Mouse (Mus musculus): ENCODE measurements around the gene Gm5426.
A peak's percentile ranks its signal among the peaks of the same experiment; 100 is the strongest.
"Not testable (repeated sequence)": the region's sequence is repeated elsewhere in the genome, so short reads cannot be mapped to it uniquely, and the experiment has no call there.

Gene Gm5426

GRCm38 (mm10) chr10:96136451-96136850 is at the start of gene Gm5426:
Gene Gm5426 (plus strand): TSS chr10:96136603.
- not testable (repeated sequence) for DNase-seq (ENCODE audit: low spot score in 2 of 2)

GRCm38 (mm10) chr10:96089744-96090143 is 46.7 kb upstream of the Gm5426 start:
- DNase-seq (ENCODE audit: low spot score in 2 of 2) = no peak

GRCm38 (mm10) chr10:96090388-96090787 is 46.0 kb upstream of the Gm5426 start:
- DNase-seq (ENCODE audit: low spot score in 2 of 2) = no peak

- DNase-seq (ENCODE audit: low spot score in 2 of 2) = no peak
Observed at GRCm38 (mm10) chr10:96093890-96094531, 42.4 kb upstream of the Gm5426 start.

- DNase-seq (ENCODE audit: low spot score in 2 of 2) = no peak
Observed at GRCm38 (mm10) chr10:96094559-96094958, 41.8 kb upstream of the Gm5426 start.

GRCm38 (mm10) chr10:96096730-96097129 is 39.7 kb upstream of the Gm5426 start:
- DNase-seq (ENCODE audit: low spot score in 2 of 2) = no peak

GRCm38 (mm10) chr10:96101035-96101434 is 35.4 kb upstream of the Gm5426 start:
- DNase-seq (ENCODE audit: low spot score in 2 of 2) = no peak

- no peak for DNase-seq (ENCODE audit: low spot score in 2 of 2)
Observed at GRCm38 (mm10) chr10:96104158-96104557, 32.2 kb upstream of the Gm5426 start.

GRCm38 (mm10) chr10:96104624-96105023 is 31.8 kb upstream of the Gm5426 start:
- DNase-seq (ENCODE audit: low spot score in 2 of 2) = no peak

GRCm38 (mm10) chr10:96105124-96105523 is 31.3 kb upstream of the Gm5426 start:
- DNase-seq (ENCODE audit: low spot score in 2 of 2) = no peak

- DNase-seq (ENCODE audit: low spot score in 2 of 2) = no peak
Observed at GRCm38 (mm10) chr10:96106972-96107720, 29.3 kb upstream of the Gm5426 start.

GRCm38 (mm10) chr10:96107825-96108224 is 28.6 kb upstream of the Gm5426 start:
- no peak for DNase-seq (ENCODE audit: low spot score in 2 of 2)

GRCm38 (mm10) chr10:96115325-96115724 is 21.1 kb upstream of the Gm5426 start:
- no peak for DNase-seq (ENCODE audit: low spot score in 2 of 2)

- no peak for DNase-seq (ENCODE audit: low spot score in 2 of 2)
Observed at GRCm38 (mm10) chr10:96120821-96121220, 15.6 kb upstream of the Gm5426 start.

GRCm38 (mm10) chr10:96121249-96122010 is 15.0 kb upstream of the Gm5426 start:
- peak in 1 of 2 experiments; percentile 6 for DNase-seq (ENCODE audit: low spot score in 2 of 2)

- no peak for DNase-seq (ENCODE audit: low spot score in 2 of 2)
Observed at GRCm38 (mm10) chr10:96123885-96124284, 12.5 kb upstream of the Gm5426 start.

- no peak for DNase-seq (ENCODE audit: low spot score in 2 of 2)
Observed at GRCm38 (mm10) chr10:96124290-96124689, 12.1 kb upstream of the Gm5426 start.

GRCm38 (mm10) chr10:96125771-96126454 is 10.5 kb upstream of the Gm5426 start:
- peak in 1 of 2 experiments; percentile 14 for DNase-seq (ENCODE audit: low spot score in 2 of 2)

- DNase-seq (ENCODE audit: low spot score in 2 of 2) = no peak
Observed at GRCm38 (mm10) chr10:96129213-96129612, 7.2 kb upstream of the Gm5426 start.

GRCm38 (mm10) chr10:96130406-96130805 is 6.0 kb upstream of the Gm5426 start:
- DNase-seq (ENCODE audit: low spot score in 2 of 2) = no peak

GRCm38 (mm10) chr10:96131112-96131511 is 5.3 kb upstream of the Gm5426 start:
- no peak for DNase-seq (ENCODE audit: low spot score in 2 of 2)

- peak; percentile 29 to 51 for DNase-seq (ENCODE audit: low spot score in 2 of 2)
Observed at GRCm38 (mm10) chr10:96132161-96132560, 4.2 kb upstream of the Gm5426 start.
